Mouse (Mus musculus): ENCODE results near the gene Lamb3. TPM values are rescaled to one million over a fixed set of nuclear protein-coding genes. Genes with fewer than 3 reads are reported as not detected.
A peak's percentile ranks its signal among the peaks of the same experiment; 100 is the strongest.

Lamb3 gene
- 1.2 and 2.9 TPM in 2 replicates for total RNA-seq (2017)

- no peak for ATAC-seq (replicated peaks in 1 of 2; ENCODE audit: insufficient read depth in 1 of 2, low FRiP score in 2 of 2, low TSS enrichment in 1 of 2, low read depth in 1 of 2, poor library complexity in 2 of 2, severe bottlenecking in 2 of 2)
Measured at GRCm38 (mm10) chr1:193207503-193207902, at the start of gene Lamb3. Lamb3 (plus strand) TSS chr1:193207699.

GRCm38 (mm10) chr1:193159163-193159562 lies 48.3 kb upstream of the Lamb3 start:
- no peak for ATAC-seq (replicated peaks in 1 of 2; ENCODE audit: insufficient read depth in 1 of 2, low FRiP score in 2 of 2, low TSS enrichment in 1 of 2, low read depth in 1 of 2, poor library complexity in 2 of 2, severe bottlenecking in 2 of 2)

GRCm38 (mm10) chr1:193159613-193160012 lies 47.9 kb upstream of the Lamb3 start:
- no peak for ATAC-seq (replicated peaks in 1 of 2; ENCODE audit: insufficient read depth in 1 of 2, low FRiP score in 2 of 2, low TSS enrichment in 1 of 2, low read depth in 1 of 2, poor library complexity in 2 of 2, severe bottlenecking in 2 of 2)

GRCm38 (mm10) chr1:193160317-193161032 lies 47.0 kb upstream of the Lamb3 start:
- ATAC-seq (replicated peaks in 1 of 2; ENCODE audit: insufficient read depth in 1 of 2, low FRiP score in 2 of 2, low TSS enrichment in 1 of 2, low read depth in 1 of 2, poor library complexity in 2 of 2, severe bottlenecking in 2 of 2): peak; percentile 79 to 86

GRCm38 (mm10) chr1:193167746-193168145 lies 39.8 kb upstream of the Lamb3 start, which contains the start of gene A130010J15Rik:
A130010J15Rik (plus strand) TSS chr1:193168046.
- no peak for ATAC-seq (replicated peaks in 1 of 2; ENCODE audit: insufficient read depth in 1 of 2, low FRiP score in 2 of 2, low TSS enrichment in 1 of 2, low read depth in 1 of 2, poor library complexity in 2 of 2, severe bottlenecking in 2 of 2)

GRCm38 (mm10) chr1:193169228-193169627 lies 38.3 kb upstream of the Lamb3 start:
- ATAC-seq (replicated peaks in 1 of 2; ENCODE audit: insufficient read depth in 1 of 2, low FRiP score in 2 of 2, low TSS enrichment in 1 of 2, low read depth in 1 of 2, poor library complexity in 2 of 2, severe bottlenecking in 2 of 2): no peak

- peak in 1 of 2 experiments; percentile 12; a peak in 1 of 4 replicates for ATAC-seq (replicated peaks in 1 of 2; ENCODE audit: insufficient read depth in 1 of 2, low FRiP score in 2 of 2, low TSS enrichment in 1 of 2, low read depth in 1 of 2, poor library complexity in 2 of 2, severe bottlenecking in 2 of 2)
Measured at GRCm38 (mm10) chr1:193169856-193170255, 37.6 kb upstream of the Lamb3 start.

GRCm38 (mm10) chr1:193172991-193173809 lies 34.3 kb upstream of the Lamb3 start:
- peak; percentile 92 to 94 for ATAC-seq (replicated peaks in 1 of 2; ENCODE audit: insufficient read depth in 1 of 2, low FRiP score in 2 of 2, low TSS enrichment in 1 of 2, low read depth in 1 of 2, poor library complexity in 2 of 2, severe bottlenecking in 2 of 2)

GRCm38 (mm10) chr1:193173810-193174129 lies 33.7 kb upstream of the Lamb3 start:
- no peak for ATAC-seq (replicated peaks in 1 of 2; ENCODE audit: insufficient read depth in 1 of 2, low FRiP score in 2 of 2, low TSS enrichment in 1 of 2, low read depth in 1 of 2, poor library complexity in 2 of 2, severe bottlenecking in 2 of 2)

GRCm38 (mm10) chr1:193174143-193174733 lies 33.3 kb upstream of the Lamb3 start:
- ATAC-seq (replicated peaks in 1 of 2; ENCODE audit: insufficient read depth in 1 of 2, low FRiP score in 2 of 2, low TSS enrichment in 1 of 2, low read depth in 1 of 2, poor library complexity in 2 of 2, severe bottlenecking in 2 of 2): no peak

- ATAC-seq (replicated peaks in 1 of 2; ENCODE audit: insufficient read depth in 1 of 2, low FRiP score in 2 of 2, low TSS enrichment in 1 of 2, low read depth in 1 of 2, poor library complexity in 2 of 2, severe bottlenecking in 2 of 2): no peak
Measured at GRCm38 (mm10) chr1:193181104-193181503, 26.4 kb upstream of the Lamb3 start.

GRCm38 (mm10) chr1:193188257-193188656 lies 19.2 kb upstream of the Lamb3 start:
- ATAC-seq (replicated peaks in 1 of 2; ENCODE audit: insufficient read depth in 1 of 2, low FRiP score in 2 of 2, low TSS enrichment in 1 of 2, low read depth in 1 of 2, poor library complexity in 2 of 2, severe bottlenecking in 2 of 2): no peak

- ATAC-seq (replicated peaks in 1 of 2; ENCODE audit: insufficient read depth in 1 of 2, low FRiP score in 2 of 2, low TSS enrichment in 1 of 2, low read depth in 1 of 2, poor library complexity in 2 of 2, severe bottlenecking in 2 of 2): no peak
Measured at GRCm38 (mm10) chr1:193189151-193189621, 18.3 kb upstream of the Lamb3 start.

- no peak for ATAC-seq (replicated peaks in 1 of 2; ENCODE audit: insufficient read depth in 1 of 2, low FRiP score in 2 of 2, low TSS enrichment in 1 of 2, low read depth in 1 of 2, poor library complexity in 2 of 2, severe bottlenecking in 2 of 2)
Measured at GRCm38 (mm10) chr1:193189771-193190170, 17.7 kb upstream of the Lamb3 start.

GRCm38 (mm10) chr1:193191675-193192283 lies 15.7 kb upstream of the Lamb3 start:
- ATAC-seq (replicated peaks in 1 of 2; ENCODE audit: insufficient read depth in 1 of 2, low FRiP score in 2 of 2, low TSS enrichment in 1 of 2, low read depth in 1 of 2, poor library complexity in 2 of 2, severe bottlenecking in 2 of 2): peak; percentile 89 to 93

GRCm38 (mm10) chr1:193194416-193195140 lies 12.9 kb upstream of the Lamb3 start:
- ATAC-seq (replicated peaks in 1 of 2; ENCODE audit: insufficient read depth in 1 of 2, low FRiP score in 2 of 2, low TSS enrichment in 1 of 2, low read depth in 1 of 2, poor library complexity in 2 of 2, severe bottlenecking in 2 of 2): no peak

GRCm38 (mm10) chr1:193195169-193195810 lies 12.2 kb upstream of the Lamb3 start:
- no peak for ATAC-seq (replicated peaks in 1 of 2; ENCODE audit: insufficient read depth in 1 of 2, low FRiP score in 2 of 2, low TSS enrichment in 1 of 2, low read depth in 1 of 2, poor library complexity in 2 of 2, severe bottlenecking in 2 of 2)

Measured in hematopoietic stem cell, adult 5-6 weeks (primary cell).